Mouse (Mus musculus) spleen, postnatal 14 days (tissue): Measurements from ENCODE around the gene Ell.
A peak's percentile ranks its signal among the peaks of the same experiment; 100 is the strongest.
"Not testable (repeated sequence)": the region's sequence is repeated elsewhere in the genome, so short reads cannot be mapped to it uniquely, and the experiment has no call there.

Source experiments
- DNase-seq, 2 experiments: peaks; one replicate each; pipeline ENCODE4 v3.0.0; 2021 to 2022; ENCODE audit warnings: low spot score in 2 of 2

The Ell gene

GRCm38 (mm10) chr8:70563763-70564387, 24.6 kb downstream of the Ell start:
- no peak for DNase-seq

DNA sequence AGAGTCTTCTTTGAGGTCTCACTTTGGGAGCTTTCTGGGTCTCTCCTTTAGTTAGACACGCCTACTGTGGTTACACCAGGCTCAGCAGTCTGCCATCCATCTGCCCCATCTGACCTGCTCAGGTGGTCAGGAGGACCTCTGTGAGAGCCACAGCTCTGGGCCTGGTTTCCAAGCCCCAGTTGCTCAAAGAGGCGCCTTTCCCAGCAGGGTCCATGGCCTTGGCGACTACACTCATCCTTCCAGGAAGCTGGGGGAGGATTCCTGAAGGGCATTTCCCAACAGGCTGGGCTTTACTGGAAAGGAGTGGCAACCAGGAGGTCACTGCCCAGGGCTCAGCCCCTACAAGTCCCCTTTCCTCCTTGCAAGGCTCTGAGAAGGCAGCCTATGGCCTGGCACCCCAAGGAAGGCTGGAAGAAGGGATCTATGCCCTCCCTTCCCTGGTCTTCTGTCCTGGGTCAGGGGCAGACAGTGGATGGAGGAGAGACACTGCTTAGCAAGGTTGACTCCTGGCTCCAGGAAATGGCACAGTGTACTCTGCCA, 25.5 kb downstream of the Ell start:
- no peak for DNase-seq

DNA sequence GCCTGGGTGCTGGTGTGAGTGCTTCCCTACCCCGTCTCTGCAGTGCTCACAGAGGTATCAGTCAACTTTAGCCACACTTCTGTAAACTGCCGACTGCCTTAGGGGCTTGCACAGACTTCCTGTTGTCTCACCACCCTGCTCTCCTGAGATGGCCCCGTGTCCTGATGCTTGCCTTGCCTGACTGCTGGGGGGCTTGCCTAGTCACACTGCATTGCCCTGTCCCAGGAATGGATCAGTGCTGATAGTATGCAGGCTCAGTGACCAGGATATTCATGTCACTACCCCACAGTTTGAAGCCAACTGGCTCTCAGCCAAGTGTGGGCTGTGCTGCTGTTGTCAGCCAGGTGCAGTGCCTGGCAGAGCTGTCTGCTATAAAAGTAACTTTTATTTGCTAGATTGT, 26.3 kb downstream of the Ell start:
- DNase-seq = peak in 1 of 2 experiments; percentile 19

GRCm38 (mm10) chr8:70570360-70570759, 31.1 kb downstream of the Ell start:
- DNase-seq = no peak

- no peak for DNase-seq
Observed at GRCm38 (mm10) chr8:70570990-70571389, 31.7 kb downstream of the Ell start.

DNA sequence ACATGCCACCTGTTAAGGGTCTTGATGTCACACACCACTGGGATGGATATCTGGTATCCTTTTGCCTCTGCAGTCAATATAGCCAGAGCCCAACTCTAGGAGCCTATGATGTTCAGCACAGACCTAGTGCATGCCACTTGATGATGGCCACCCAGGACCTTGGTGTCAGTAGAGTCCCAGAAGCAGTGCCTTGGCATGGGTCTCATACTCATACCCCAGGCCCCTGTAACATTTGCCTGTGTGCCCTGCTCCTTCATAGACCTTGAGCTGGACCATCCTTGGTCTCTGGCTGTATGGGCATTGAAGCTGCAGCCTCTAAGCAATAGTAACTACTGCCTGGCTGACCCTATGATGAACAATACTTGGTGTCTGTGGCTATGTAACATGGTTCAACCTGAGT, 35.0 kb downstream of the Ell start:
- no peak for DNase-seq

DNA sequence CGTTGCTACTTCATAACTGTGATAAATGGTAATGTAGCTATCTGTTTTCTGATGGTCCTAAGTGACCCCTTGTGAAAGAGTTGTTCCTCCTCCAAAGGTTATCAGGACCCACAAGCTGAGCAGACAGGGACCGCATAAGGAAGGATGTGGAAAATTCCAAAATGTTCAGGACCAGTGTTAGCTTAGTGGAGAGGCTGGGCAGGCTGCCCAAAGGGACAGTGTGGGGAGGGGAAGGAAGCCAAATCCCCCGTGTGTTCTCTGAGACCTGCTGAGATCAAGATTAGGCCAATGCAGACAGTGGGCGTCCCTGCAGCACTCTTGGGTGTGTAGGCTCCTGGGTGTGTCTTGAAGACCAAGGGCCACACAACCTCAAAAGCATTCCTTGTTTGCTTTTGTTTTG, 35.7 kb downstream of the Ell start:
- DNase-seq = no peak

- no peak for DNase-seq
Observed at GRCm38 (mm10) chr8:70577207-70577606, 38.0 kb downstream of the Ell start.

- DNase-seq = no peak
Observed at GRCm38 (mm10) chr8:70583476-70584387, 44.5 kb downstream of the Ell start.

GRCm38 (mm10) chr8:70584606-70585257, 45.5 kb downstream of the Ell start:
- DNase-seq = no peak

DNA sequence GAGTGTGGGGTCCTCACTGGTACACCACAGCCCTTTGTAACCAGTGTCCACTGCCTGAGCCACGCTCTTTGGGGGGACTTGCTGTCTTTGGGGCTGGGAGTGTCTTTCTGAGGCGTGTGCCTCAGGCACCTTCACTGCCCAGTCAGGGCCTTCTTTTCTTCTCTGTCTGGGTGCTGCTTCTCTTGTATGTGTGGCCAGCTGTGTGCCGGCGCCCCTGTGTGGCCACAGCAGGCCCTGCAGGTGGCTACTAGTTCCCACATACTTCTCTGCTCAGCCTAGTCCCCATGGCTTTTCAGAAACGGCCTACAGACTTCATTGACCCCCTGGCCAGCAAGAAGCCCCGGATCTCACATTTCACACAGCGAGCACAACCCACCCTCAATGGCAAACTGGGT, 46.0 kb downstream of the Ell start:
- DNase-seq = no peak

GRCm38 (mm10) chr8:70587955-70588354, 48.7 kb downstream of the Ell start:
- not testable (repeated sequence) for DNase-seq

DNA sequence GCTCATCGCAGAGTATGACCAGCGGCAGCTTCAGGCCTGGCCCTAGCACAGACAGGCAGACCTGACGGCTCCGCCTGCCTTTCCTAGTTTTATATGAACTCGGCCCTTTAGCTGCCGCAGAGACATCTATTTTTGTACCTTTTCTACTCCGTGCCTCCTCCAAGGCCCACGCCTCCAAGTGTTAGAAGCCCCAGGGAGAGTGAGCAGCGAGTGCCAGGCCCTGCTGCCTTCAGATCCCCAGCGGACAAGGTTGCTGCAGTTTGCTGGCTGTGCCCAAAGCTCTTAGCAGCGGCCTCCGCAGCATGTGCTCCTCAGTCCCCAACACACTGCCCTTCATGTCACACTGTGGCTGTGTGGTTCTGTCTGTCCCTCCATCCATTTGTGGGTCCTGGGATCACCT, 52.3 kb downstream of the Ell start:
- DNase-seq = no peak

DNA sequence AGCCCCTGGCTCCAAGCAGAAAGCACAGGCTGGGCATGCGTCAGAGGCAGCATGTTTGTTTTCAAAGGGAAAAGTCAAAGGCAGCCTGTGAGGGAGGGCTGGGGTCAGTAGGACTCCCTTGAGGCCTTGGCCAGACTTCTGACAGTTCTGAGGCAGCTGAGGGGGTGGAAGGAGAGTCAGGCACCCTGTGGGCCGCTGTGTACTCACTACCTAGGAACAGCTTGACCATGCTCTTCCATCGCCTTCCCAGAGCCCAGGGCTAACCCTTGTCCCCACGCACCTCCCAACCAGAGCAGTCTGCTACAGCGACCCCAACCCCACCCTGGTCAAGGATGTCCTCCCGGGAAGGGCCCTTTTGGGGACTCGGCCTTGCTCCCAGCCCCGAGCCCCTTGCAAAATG, 53.9 kb downstream of the Ell start:
- no peak for DNase-seq

- DNase-seq = peak; percentile 73 to 81
Observed at GRCm38 (mm10) chr8:70593961-70594609, 54.8 kb downstream of the Ell start, which contains the start of gene Isyna1. Gene Isyna1, plus strand, starts transcription at chr8:70594373.

DNA sequence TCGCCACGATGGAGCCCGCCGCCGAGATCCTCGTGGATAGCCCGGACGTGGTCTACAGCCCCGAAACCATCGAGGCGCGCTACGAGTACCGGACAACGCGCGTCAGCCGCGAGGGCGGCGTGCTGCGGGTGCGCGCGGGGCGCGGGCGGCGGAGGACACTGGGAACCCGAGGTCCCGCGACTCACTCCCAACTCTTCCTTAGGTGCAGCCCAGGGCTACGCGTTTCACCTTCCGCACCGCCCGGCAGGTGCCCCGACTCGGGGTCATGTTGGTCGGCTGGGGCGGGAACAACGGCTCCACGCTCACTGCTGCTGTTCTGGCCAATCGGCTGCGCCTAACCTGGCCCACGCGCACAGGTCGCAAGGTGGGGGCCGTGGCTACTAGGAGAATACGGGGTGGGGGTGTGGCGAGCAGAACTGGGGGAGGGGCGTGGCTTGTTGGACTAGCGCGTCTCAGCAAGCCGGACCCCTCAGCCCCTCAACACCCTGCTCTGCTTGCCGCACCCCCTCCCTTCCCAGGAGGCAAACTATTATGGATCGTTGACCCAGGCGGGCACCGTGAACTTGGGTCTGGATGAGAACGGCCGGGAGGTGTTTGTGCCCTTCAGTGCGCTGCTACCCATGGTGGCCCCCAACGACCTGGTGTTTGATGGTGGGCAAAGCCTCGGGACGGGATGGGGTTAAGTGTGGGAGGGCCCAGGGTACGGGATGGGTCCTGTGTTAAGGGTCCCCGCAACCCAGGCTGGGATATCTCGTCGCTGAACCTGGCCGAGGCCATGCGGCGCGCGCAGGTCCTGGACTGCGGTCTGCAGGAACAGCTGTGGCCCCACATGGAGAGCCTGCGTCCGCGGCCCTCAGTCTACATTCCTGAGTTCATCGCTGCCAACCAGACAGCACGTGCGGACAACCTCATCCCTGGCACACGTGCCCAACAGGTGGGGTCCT, 55.6 kb downstream of the Ell start:
- DNase-seq = no peak

DNA sequence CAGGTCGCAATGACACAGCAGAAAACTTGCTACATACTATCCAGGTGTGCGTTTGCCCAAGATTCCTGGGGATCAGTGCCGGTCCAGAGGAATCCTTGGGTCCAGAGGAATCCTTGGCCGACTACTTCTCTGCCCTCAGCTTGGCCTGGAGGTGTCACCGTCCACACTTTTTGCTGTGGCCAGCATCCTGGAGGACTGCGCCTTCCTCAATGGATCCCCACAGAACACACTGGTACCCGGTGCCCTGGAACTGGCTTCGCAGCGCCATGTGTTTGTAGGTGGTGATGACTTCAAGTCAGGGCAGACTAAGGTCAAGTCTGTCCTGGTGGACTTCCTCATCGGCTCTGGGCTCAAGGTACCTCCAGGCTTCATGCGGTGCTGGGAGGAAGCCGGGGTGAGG, 56.6 kb downstream of the Ell start:
- DNase-seq = no peak

GRCm38 (mm10) chr8:70596216-70596615, 57.0 kb downstream of the Ell start:
- DNase-seq = no peak

- DNase-seq = peak in 1 of 2 experiments; percentile 59
Observed at GRCm38 (mm10) chr8:70596775-70597416, 57.6 kb downstream of the Ell start.
